Mouse (Mus musculus): Measurements from ENCODE around the gene Celf2.

- no peak for TF ChIP-seq POLR2A (IDR thresholded peaks at IDR 0.05; ENCODE audit: low read depth, low read length)
- TF ChIP-seq CTCF (IDR thresholded peaks at IDR 0.05; ENCODE audit: extremely low read depth, insufficient read length, insufficient replicate concordance, low read depth, low read length) = no peak
Measured at GRCm38 (mm10) chr2:7221856-7222255, 287.5 kb downstream of the Celf2 start.
